In the genomic region with DNA sequence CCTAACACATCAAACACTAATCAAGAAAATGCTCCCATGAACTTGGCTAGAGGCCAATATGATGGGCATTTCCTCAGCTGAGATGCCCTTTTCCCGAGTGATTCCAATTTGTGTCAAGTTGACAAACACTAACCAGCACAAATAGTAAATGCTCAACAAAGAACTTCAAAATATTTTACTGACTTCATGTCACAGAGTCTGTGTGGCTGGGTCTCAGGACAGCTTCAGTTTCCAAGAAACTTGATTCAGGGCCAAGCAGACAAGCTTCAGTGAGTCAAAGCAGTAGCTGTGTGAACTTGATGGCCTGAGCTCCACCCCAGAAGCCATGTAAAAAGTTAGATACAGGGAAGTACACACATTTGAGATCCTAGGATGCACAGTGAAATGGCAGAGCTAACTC, we compare ENCODE assay signal across 31 mouse cellular contexts. TPM values are rescaled to one million over a fixed set of nuclear protein-coding genes. Genes with fewer than 3 reads are reported as not detected.
"Had no signal": no experiment of that assay in that cellular context is flagged by ENCODE, and none has a peak within 500 bp of the region (broad histone marks: within the 10 kb centered on the region; RNA-seq: fewer than 3 reads in every experiment).

No protein-coding gene starts in this region.

- H3K4me3 ChIP-seq: gastrocnemius, adult 2 months; heart, adult 2 months; heart, embryonic 12.5 days; hindbrain, embryonic 10.5 days; hindbrain, embryonic 12.5 days; intestine, embryonic 15.5 days; layer of hippocampus, adult 2 months; left cerebral cortex, adult 2 months; limb, embryonic 10.5 days; limb, embryonic 12.5 days had no signal

- H3K9me3 ChIP-seq: hindbrain, embryonic 12.5 days; intestine, embryonic 15.5 days; limb, embryonic 10.5 days; limb, embryonic 12.5 days had no signal

- H3K9ac ChIP-seq: heart, embryonic 12.5 days; hindbrain, embryonic 12.5 days; hindbrain, embryonic 14.5 days; intestine, embryonic 15.5 days; limb, embryonic 12.5 days had no signal

- H3K27me3 ChIP-seq: heart, embryonic 12.5 days; hindbrain, embryonic 12.5 days; intestine, embryonic 15.5 days; limb, embryonic 12.5 days had no signal

- H3K36me3 ChIP-seq: heart, embryonic 12.5 days; hindbrain, embryonic 10.5 days; hindbrain, embryonic 12.5 days; intestine, embryonic 15.5 days; limb, embryonic 10.5 days; limb, embryonic 12.5 days had no signal

- ATAC-seq: hindbrain, embryonic 16.5 days; inflammation-experienced regulatory T-cells, adult 6 months; intestine, embryonic 15.5 days; intestine, postnatal 0 days had no signal

- H3K27ac ChIP-seq: gastrocnemius, adult 2 months; heart, adult 2 months; hindbrain, embryonic 10.5 days; hindbrain, embryonic 12.5 days; hindbrain, embryonic 14.5 days; intestine, embryonic 15.5 days; layer of hippocampus, adult 2 months; left cerebral cortex, adult 2 months; limb, embryonic 10.5 days; limb, embryonic 12.5 days had no signal

- H3K4me1 ChIP-seq: heart, embryonic 12.5 days; hindbrain, embryonic 10.5 days; hindbrain, embryonic 12.5 days; intestine, embryonic 15.5 days; limb, embryonic 10.5 days; limb, embryonic 12.5 days had no signal

- DNase-seq: gastrocnemius, adult 2 months; gastrocnemius, postnatal 10 days; gastrocnemius, postnatal 25 days; heart, adult 2 months; heart, postnatal 10 days; heart, postnatal 4 days; kidney, adult 18-20 months; kidney, adult 8-10 months; kidney, postnatal 10 days; kidney, postnatal 25 days; kidney, postnatal 4 days; liver had no signal

- H3K4me2 ChIP-seq: heart, embryonic 12.5 days; hindbrain, embryonic 12.5 days; hindbrain, embryonic 14.5 days; intestine, embryonic 15.5 days; limb, embryonic 12.5 days; liver, embryonic 11.5 days had no signal

RNA-seq across cellular contexts. Expression of gene Mmp7, which starts 52.3 kb away (rescaled TPM):
- polyA plus RNA-seq: frontal cortex, adult 2 months; heart, adult 2 months; heart, embryonic 12.5 days; heart, embryonic 14.5 days; heart, embryonic 16.5 days; hindbrain, embryonic 10.5 days; hindbrain, embryonic 12.5 days; hindbrain, embryonic 14.5 days; hindbrain, embryonic 16.5 days; inflammation-experienced regulatory T-cells, adult 6 months; kidney, embryonic 14.5 days; kidney, embryonic 16.5 days; limb, embryonic 10.5 days; limb, embryonic 12.5 days; limb, embryonic 14.5 days; liver, embryonic 11.5 days had no signal
